Comparison of ENCODE assay signal across 8 mouse cellular contexts in genomic region chr7:27224877-27225575, GRCm38 (mm10). TPM values are rescaled to one million over a fixed set of nuclear protein-coding genes. Genes with fewer than 3 reads are reported as not detected.
A peak's percentile ranks its signal among the peaks of the same experiment; 100 is the strongest.
DNase-seq lines count a peak whose midpoint lies in the region; ATAC-seq lines count a peak whose summit lies in the region.

No protein-coding gene starts in this region.

- peak; percentile 19 for DNase-seq in kidney, postnatal 10 days
- DNase-seq in kidney, adult 11 months: no peak
- peak; percentile 70 for DNase-seq in adrenal gland, adult 8-10 months
- no peak for DNase-seq in forebrain, embryonic 14.5 days (ENCODE audit: low spot score)
- no peak for DNase-seq in natural killer cell, adult 2 months (ENCODE audit: low spot score in 2 of 2)

- H3K9me3 ChIP-seq in forebrain, embryonic 14.5 days (replicated peaks; ENCODE audit: control insufficient read depth, low read length): no peaks in the 10 kb centered on the region
- no peaks in the 10 kb centered on the region for H3K9me3 ChIP-seq in hindbrain, embryonic 16.5 days (ENCODE audit: control insufficient read depth, low read length)
- no peaks in the 10 kb centered on the region for H3K9me3 ChIP-seq in midbrain, embryonic 13.5 days

- 78% methylated on average over 11 of the region's 11 CpGs for WGBS in forebrain, embryonic 14.5 days
- WGBS in hindbrain, embryonic 16.5 days: 62% methylated on average over 11 of the region's 11 CpGs
- 80% methylated on average over 11 of the region's 11 CpGs for WGBS in midbrain, embryonic 13.5 days

- H3K9ac ChIP-seq in forebrain, embryonic 14.5 days (ENCODE audit: low read length): peak overlapping the region; percentile 79
- H3K9ac ChIP-seq in hindbrain, embryonic 16.5 days (ENCODE audit: low read depth, low read length): peak overlapping the region; percentile 59
- peak overlapping the region; percentile 94 for H3K9ac ChIP-seq in midbrain, embryonic 13.5 days (replicated peaks)

- peaks cover 37% of the 10 kb centered on the region for H3K4me1 ChIP-seq in forebrain, embryonic 14.5 days (ENCODE audit: control insufficient read depth, insufficient read depth, low read length)
- peaks cover 45% of the 10 kb centered on the region for H3K4me1 ChIP-seq in hindbrain, embryonic 16.5 days (ENCODE audit: control insufficient read depth, insufficient read depth, low read depth, low read length)
- peaks cover 55% of the 10 kb centered on the region for H3K4me1 ChIP-seq in midbrain, embryonic 13.5 days (replicated peaks)

- no peak for ATAC-seq in forebrain, embryonic 14.5 days
- ATAC-seq in hindbrain, embryonic 16.5 days: no peak
- no peak for ATAC-seq in midbrain, embryonic 13.5 days
- ATAC-seq in erythroblast, adult 5-6 weeks (replicated peaks; ENCODE audit: low FRiP score, poor library complexity, severe bottlenecking): no peak

- peak overlapping the region; percentile 92 for H3K4me2 ChIP-seq in forebrain, embryonic 14.5 days (ENCODE audit: low read length)
- H3K4me2 ChIP-seq in hindbrain, embryonic 16.5 days (ENCODE audit: low read length): peak overlapping the region; percentile 77
- peak overlapping the region; percentile 90 for H3K4me2 ChIP-seq in midbrain, embryonic 13.5 days (replicated peaks)

- no peaks in the 10 kb centered on the region for H3K27me3 ChIP-seq in forebrain, embryonic 14.5 days (replicated peaks; ENCODE audit: control insufficient read depth, insufficient read depth, low read length)
- H3K27me3 ChIP-seq in hindbrain, embryonic 16.5 days (replicated peaks; ENCODE audit: control insufficient read depth, insufficient read depth, low read length): no peaks in the 10 kb centered on the region
- no peaks in the 10 kb centered on the region for H3K27me3 ChIP-seq in midbrain, embryonic 13.5 days

- H3K36me3 ChIP-seq in forebrain, embryonic 14.5 days (ENCODE audit: control insufficient read depth, insufficient read depth, low read length): no peaks in the 10 kb centered on the region; the same call in 1 of the 2 replicates
- H3K36me3 ChIP-seq in hindbrain, embryonic 16.5 days (ENCODE audit: control insufficient read depth, insufficient read depth, low read length): no peaks in the 10 kb centered on the region
- peaks cover 12% of the 10 kb centered on the region for H3K36me3 ChIP-seq in midbrain, embryonic 13.5 days

- no peak overlapping the region for H3K27ac ChIP-seq in forebrain, embryonic 14.5 days (ENCODE audit: low read depth, low read length)
- no peak overlapping the region for H3K27ac ChIP-seq in hindbrain, embryonic 16.5 days (ENCODE audit: low read depth, low read length)
- H3K27ac ChIP-seq in midbrain, embryonic 13.5 days: no peak overlapping the region

- H3K4me3 ChIP-seq in forebrain, embryonic 14.5 days (ENCODE audit: low read depth, low read length): no peak overlapping the region
- peak overlapping the region; percentile 23 for H3K4me3 ChIP-seq in hindbrain, embryonic 16.5 days (ENCODE audit: low read length)
- peak overlapping the region; percentile 89 for H3K4me3 ChIP-seq in midbrain, embryonic 13.5 days (replicated peaks)

RNA-seq across cellular contexts. Expression of gene Itpkc, which starts 3.4 kb away (rescaled TPM):
- 10 to 100 TPM; 15.5 to 17.2 (median 16.2) TPM for total RNA-seq in adrenal gland, adult 8-10 months (2022)
- polyA plus RNA-seq in forebrain, embryonic 14.5 days (2014; fragmentation: Nextera tagmentation; extraction: Ambion mirVana): 4.4 and 6.5 TPM in 2 replicates
- polyA plus RNA-seq in hindbrain, embryonic 16.5 days (2015; fragmentation: Nextera tagmentation; extraction: Ambion mirVana): 5.7 and 5.9 TPM in 2 replicates
- polyA plus RNA-seq in midbrain, embryonic 13.5 days (2015; fragmentation: Nextera tagmentation; extraction: Ambion mirVana): 6.7 and 7.6 TPM in 2 replicates
- total RNA-seq in erythroblast, adult 5-6 weeks (2015; ENCODE audit: low replicate concordance): 2.3 TPM in 1 of 2 replicates, not detected in the other
- 0.60 and 1.5 TPM in 2 replicates for total RNA-seq in erythroblast, adult 5-6 weeks (2017; ENCODE audit: low replicate concordance)

RNA-seq across cellular contexts. Expression of gene Coq8b, which starts 7.8 kb away (rescaled TPM):
- total RNA-seq in adrenal gland, adult 8-10 months (2022): 10 to 100 TPM; 42.5 to 85.7 (median 61.0) TPM
- polyA plus RNA-seq in forebrain, embryonic 14.5 days (2014; fragmentation: Nextera tagmentation; extraction: Ambion mirVana): 21.1 and 22.9 TPM in 2 replicates
- 21.8 and 23.9 TPM in 2 replicates for polyA plus RNA-seq in hindbrain, embryonic 16.5 days (2015; fragmentation: Nextera tagmentation; extraction: Ambion mirVana)
- polyA plus RNA-seq in midbrain, embryonic 13.5 days (2015; fragmentation: Nextera tagmentation; extraction: Ambion mirVana): 25.3 and 25.5 TPM in 2 replicates
- 2.1 and 3.5 TPM in 2 replicates for total RNA-seq in erythroblast, adult 5-6 weeks (2015; ENCODE audit: low replicate concordance)
- 2.9 and 4.5 TPM in 2 replicates for total RNA-seq in erythroblast, adult 5-6 weeks (2017; ENCODE audit: low replicate concordance)

RNA-seq across cellular contexts. Expression of gene Snrpa, which starts 29.0 kb away (rescaled TPM):
- total RNA-seq in adrenal gland, adult 8-10 months (2022): 10 to 100 TPM; 77.5 to 97.0 (median 85.2) TPM
- 264 and 273 TPM in 2 replicates for polyA plus RNA-seq in forebrain, embryonic 14.5 days (2014; fragmentation: Nextera tagmentation; extraction: Ambion mirVana)
- 177 and 194 TPM in 2 replicates for polyA plus RNA-seq in hindbrain, embryonic 16.5 days (2015; fragmentation: Nextera tagmentation; extraction: Ambion mirVana)
- polyA plus RNA-seq in midbrain, embryonic 13.5 days (2015; fragmentation: Nextera tagmentation; extraction: Ambion mirVana): 233 and 245 TPM in 2 replicates
- total RNA-seq in erythroblast, adult 5-6 weeks (2015; ENCODE audit: low replicate concordance): 30.3 and 43.2 TPM in 2 replicates
- 12.7 and 19.5 TPM in 2 replicates for total RNA-seq in erythroblast, adult 5-6 weeks (2017; ENCODE audit: low replicate concordance)

RNA-seq across cellular contexts. Expression of gene BC024978, which starts 29.4 kb away (rescaled TPM):
- 10 to 100 TPM; 24.7 to 29.3 (median 27.4) TPM for total RNA-seq in adrenal gland, adult 8-10 months (2022)
- polyA plus RNA-seq in forebrain, embryonic 14.5 days (2014; fragmentation: Nextera tagmentation; extraction: Ambion mirVana): 2.8 and 3.2 TPM in 2 replicates
- 2.7 and 3.7 TPM in 2 replicates for polyA plus RNA-seq in hindbrain, embryonic 16.5 days (2015; fragmentation: Nextera tagmentation; extraction: Ambion mirVana)
- polyA plus RNA-seq in midbrain, embryonic 13.5 days (2015; fragmentation: Nextera tagmentation; extraction: Ambion mirVana): 4.3 TPM in 2 replicates
- total RNA-seq in erythroblast, adult 5-6 weeks (2015; ENCODE audit: low replicate concordance): 0.63 and 2.3 TPM in 2 replicates
- total RNA-seq in erythroblast, adult 5-6 weeks (2017; ENCODE audit: low replicate concordance): 0.34 and 0.84 TPM in 2 replicates

RNA-seq across cellular contexts. Expression of gene Numbl, which starts 33.2 kb away (rescaled TPM):
- total RNA-seq in adrenal gland, adult 8-10 months (2022): 10 to 100 TPM in 3 of 4 experiments, 1 to 10 TPM in 1; 8.9 to 16.2 (median 14.1) TPM
- polyA plus RNA-seq in forebrain, embryonic 14.5 days (2014; fragmentation: Nextera tagmentation; extraction: Ambion mirVana): 22.9 and 28.6 TPM in 2 replicates
- 54.4 and 59.5 TPM in 2 replicates for polyA plus RNA-seq in hindbrain, embryonic 16.5 days (2015; fragmentation: Nextera tagmentation; extraction: Ambion mirVana)
- polyA plus RNA-seq in midbrain, embryonic 13.5 days (2015; fragmentation: Nextera tagmentation; extraction: Ambion mirVana): 39.4 and 51.6 TPM in 2 replicates
- 0.42 and 0.58 TPM in 2 replicates for total RNA-seq in erythroblast, adult 5-6 weeks (2015; ENCODE audit: low replicate concordance)
- 0.17 and 1.5 TPM in 2 replicates for total RNA-seq in erythroblast, adult 5-6 weeks (2017; ENCODE audit: low replicate concordance)

Comparison
In these comparisons a context has a peak if more than half of its experiments do, and no peak if none do; other contexts are left out.
1. DNase-seq: peak in kidney, postnatal 10 days (single experiment) and adrenal gland, adult 8-10 months (single experiment); none in kidney, adult 11 months (single experiment), forebrain, embryonic 14.5 days (single experiment) and natural killer cell, adult 2 months (0 of 2).
2. Peak in every context shown above with its lines, with median percentiles within 50 percentile points of each other: H3K4me2 ChIP-seq and H3K9ac ChIP-seq.